Mouse (Mus musculus): Measurements from ENCODE around the gene Vamp5. TPM values are rescaled to one million over a fixed set of nuclear protein-coding genes. Genes with fewer than 3 reads are reported as not detected.

Gene Vamp5
- total and polyA plus RNA-seq, 3 experiments, result 465 to 593 TPM; not detected in 1

- peaks cover 8 to 30% of the 10 kb centered on the region in 2 experiments for H3K36me3 ChIP-seq (ENCODE audit: control insufficient read depth in 1 of 2, insufficient read depth in 2 of 2, low read length in 2 of 2)
These were observed 9.1 kb downstream of the Vamp5 start for GRCm38 (mm10) chr6:72371147-72371546.

GRCm38 (mm10) chr6:72370091-72370490 lies 10.2 kb downstream of the Vamp5 start:
- Histone ChIP-seq H3K79me2 (ENCODE audit: control insufficient read depth, insufficient read depth, low read length, poor library complexity) (peaks cover 22% of the 10 kb centered on the region), H3K9ac (ENCODE audit: control insufficient read depth, low read depth, low read length, poor library complexity, severe bottlenecking) (no peak overlapping the region), H3K36me3 (ENCODE audit: control insufficient read depth in 1 of 2, insufficient read depth in 2 of 2, low read length in 2 of 2) (peaks cover 6 to 22% of the 10 kb centered on the region in 2 experiments; a peak in 3 of 4 replicates), H3K4me1 (ENCODE audit: control insufficient read depth in 1 of 2, insufficient read depth in 2 of 2, low read length in 2 of 2) (peaks cover 4 to 20% of the 10 kb centered on the region in 2 experiments), H3K9me3 (replicated peaks; ENCODE audit: insufficient read depth, low read length) (no peaks in the 10 kb centered on the region), H3K27ac (ENCODE audit: control insufficient read depth, low read depth, low read length) (no peak overlapping the region), H3K27me3 (ENCODE audit: control insufficient read depth in 1 of 2, insufficient read depth in 2 of 2, low read length in 2 of 2) (no peaks in the 10 kb centered on the region), H3K4me3 (ENCODE audit: control insufficient read depth in 1 of 2, insufficient read depth in 1 of 2, low read depth in 2 of 2, low read length in 2 of 2) (no peak overlapping the region)
- TF ChIP-seq TAL1 (IDR thresholded peaks at IDR 0.05; ENCODE audit: low read length), result no peak
- no peak for TF ChIP-seq ZKSCAN1 (IDR thresholded peaks at IDR 0.05; ENCODE audit: low read depth, low read length)
- no peak for TF ChIP-seq E2F4 (IDR thresholded peaks at IDR 0.05; ENCODE audit: borderline replicate concordance, low read depth, low read length)
- no peak for TF ChIP-seq ZNF384 (IDR thresholded peaks at IDR 0.05; ENCODE audit: low read depth, low read length)
- no peak for TF ChIP-seq MAX (IDR thresholded peaks at IDR 0.05; ENCODE audit: low read length)
- TF ChIP-seq NRF1 (IDR thresholded peaks at IDR 0.05; ENCODE audit: insufficient read depth, low read depth, low read length, poor library complexity, severe bottlenecking), result no peak
- no peak for TF ChIP-seq USF2 (IDR thresholded peaks at IDR 0.05; ENCODE audit: borderline replicate concordance in 1 of 2, insufficient read depth in 1 of 2, low read depth in 1 of 2, low read length in 2 of 2)
- no peak for TF ChIP-seq MAFK (IDR thresholded peaks at IDR 0.05; ENCODE audit: borderline replicate concordance, low read depth, low read length)
- TF ChIP-seq EP300 (IDR thresholded peaks at IDR 0.05; ENCODE audit: low read depth in 1 of 2, low read length in 2 of 2), result no peak
- no peak for TF ChIP-seq MEF2A (IDR thresholded peaks at IDR 0.05; ENCODE audit: extremely low read depth, insufficient replicate concordance, low read depth, low read length, poor library complexity, severe bottlenecking)
- no peak for TF ChIP-seq ZMIZ1 (IDR thresholded peaks at IDR 0.05; ENCODE audit: low read depth, low read length)
- no peak for TF ChIP-seq USF1 (IDR thresholded peaks at IDR 0.05; ENCODE audit: low read depth, low read length)
- no peak for TF ChIP-seq CTCF (IDR thresholded peaks at IDR 0.05 in 2 of 3, conservative IDR thresholded peaks at IDR 0.05 in 1 of 3; ENCODE audit: control insufficient read depth in 1 of 3, insufficient read depth in 1 of 3, low read depth in 2 of 3, low read length in 3 of 3, poor library complexity in 1 of 3, severe bottlenecking in 1 of 3)
- TF ChIP-seq CHD2 (IDR thresholded peaks at IDR 0.05; ENCODE audit: low read length), result no peak
- TF ChIP-seq ELF1 (IDR thresholded peaks at IDR 0.05; ENCODE audit: low read depth, low read length), result no peak
- TF ChIP-seq NELFE (IDR thresholded peaks at IDR 0.05; ENCODE audit: low read depth, low read length), result no peak
- TF ChIP-seq POLR2AphosphoS5 (IDR thresholded peaks at IDR 0.05; ENCODE audit: borderline replicate concordance, low read depth, low read length), result no peak
- no peak for TF ChIP-seq UBTF (IDR thresholded peaks at IDR 0.05; ENCODE audit: borderline replicate concordance, insufficient read depth, low read depth, low read length)
- DNase-seq (ENCODE audit: low read depth, low spot score), result no peak

More at GRCm38 (mm10) chr6:72371147-72371546, 9.1 kb downstream of the Vamp5 start:
- Histone ChIP-seq H3K79me2 (ENCODE audit: control insufficient read depth, insufficient read depth, low read length, poor library complexity) (peaks cover 29% of the 10 kb centered on the region), H3K9ac (ENCODE audit: control insufficient read depth, low read depth, low read length, poor library complexity, severe bottlenecking) (no peak overlapping the region), H3K27ac (ENCODE audit: control insufficient read depth, low read depth, low read length) (no peak overlapping the region), H3K4me3 (ENCODE audit: control insufficient read depth in 1 of 2, insufficient read depth in 1 of 2, low read depth in 2 of 2, low read length in 2 of 2) (no peak overlapping the region), H3K27me3 (ENCODE audit: control insufficient read depth in 1 of 2, insufficient read depth in 2 of 2, low read length in 2 of 2) (no peaks in the 10 kb centered on the region), H3K9me3 (replicated peaks; ENCODE audit: insufficient read depth, low read length) (no peaks in the 10 kb centered on the region), H3K4me1 (ENCODE audit: control insufficient read depth in 1 of 2, insufficient read depth in 2 of 2, low read length in 2 of 2) (peaks cover 4 to 27% of the 10 kb centered on the region in 2 experiments)
- DNase-seq (ENCODE audit: low read depth, low spot score), result no peak
- TF ChIP-seq TAL1 (IDR thresholded peaks at IDR 0.05; ENCODE audit: low read length), result no peak
- TF ChIP-seq EP300 (IDR thresholded peaks at IDR 0.05; ENCODE audit: low read depth in 1 of 2, low read length in 2 of 2), result no peak
- TF ChIP-seq POLR2AphosphoS5 (IDR thresholded peaks at IDR 0.05; ENCODE audit: borderline replicate concordance, low read depth, low read length), result no peak
- no peak for TF ChIP-seq HCFC1 (IDR thresholded peaks at IDR 0.05; ENCODE audit: low read depth, low read length)
- 0 out of 2 replicates have a peak, but pooled peaks have one; percentile 2 for TF ChIP-seq POLR2AphosphoS2 (IDR thresholded peaks at IDR 0.05; ENCODE audit: low read length)
- no peak for TF ChIP-seq SIN3A (IDR thresholded peaks at IDR 0.05; ENCODE audit: low read length)

Measured in MEL (cell line).